In genomic region chr17:33681767-33682166, GRCm38 (mm10) we compare ENCODE assay signal across 9 mouse cellular contexts. TPM values are rescaled to one million over a fixed set of nuclear protein-coding genes. Genes with fewer than 3 reads are reported as not detected.
DNase-seq lines count a peak whose midpoint lies in the region; ATAC-seq and TF ChIP-seq lines count a peak whose summit lies in the region.
"Had no signal": no experiment of that assay in that cellular context is flagged by ENCODE, and none has a peak within 500 bp of the region (broad histone marks: within the 10 kb centered on the region; RNA-seq: fewer than 3 reads in every experiment).

No protein-coding gene starts in this region.

- peaks cover 8% of the 10 kb centered on the region for H3K4me1 ChIP-seq in hindbrain, embryonic 11.5 days (replicated peaks; ENCODE audit: control insufficient read depth, insufficient read depth, low read length)
- peaks cover 15% of the 10 kb centered on the region; the same call in 1 of the 2 replicates for H3K4me1 ChIP-seq in hindbrain, postnatal 0 days (ENCODE audit: insufficient read depth, low read length)
- H3K4me1 ChIP-seq in MEL (ENCODE audit: control insufficient read depth in 1 of 2, insufficient read depth in 2 of 2, low read length in 2 of 2) = peaks cover 12 to 19% of the 10 kb centered on the region in 2 experiments
- peaks cover 50% of the 10 kb centered on the region for H3K4me1 ChIP-seq in forebrain, embryonic 15.5 days
- H3K4me1 ChIP-seq in liver, embryonic 16.5 days (ENCODE audit: control insufficient read depth, low read depth, low read length) = peaks cover 33% of the 10 kb centered on the region

- no peak for TF ChIP-seq POLR2A in MEL (IDR thresholded peaks at IDR 0.05; ENCODE audit: control insufficient read depth in 1 of 2, insufficient read depth in 1 of 2, low read depth in 1 of 2, low read length in 2 of 2, poor library complexity in 1 of 2)

- H3K27ac ChIP-seq in hindbrain, embryonic 11.5 days (ENCODE audit: low read depth, low read length) = no peak overlapping the region
- no peak overlapping the region for H3K27ac ChIP-seq in hindbrain, postnatal 0 days
- H3K27ac ChIP-seq in MEL (ENCODE audit: control insufficient read depth, low read depth, low read length) = no peak overlapping the region
- H3K27ac ChIP-seq in forebrain, embryonic 15.5 days (replicated peaks) = no peak overlapping the region
- no peak overlapping the region for H3K27ac ChIP-seq in liver, embryonic 16.5 days (ENCODE audit: low read length)

- TF ChIP-seq EP300 in MEL (IDR thresholded peaks at IDR 0.05; ENCODE audit: low read depth in 1 of 2, low read length in 2 of 2) = peak; percentile 17 to 57; a peak in 2 of 4 replicates

- no peak overlapping the region for H3K4me3 ChIP-seq in hindbrain, embryonic 11.5 days (ENCODE audit: low read depth, low read length)
- H3K4me3 ChIP-seq in hindbrain, postnatal 0 days (ENCODE audit: low read length) = no peak overlapping the region
- H3K4me3 ChIP-seq in MEL (ENCODE audit: control insufficient read depth in 1 of 2, insufficient read depth in 1 of 2, low read depth in 2 of 2, low read length in 2 of 2) = peak overlapping the region in 1 of 2 experiments; percentile 3; a peak in 1 of 4 replicates
- H3K4me3 ChIP-seq in forebrain, embryonic 15.5 days = no peak overlapping the region
- no peak overlapping the region for H3K4me3 ChIP-seq in liver, embryonic 16.5 days (ENCODE audit: low read depth, low read length)

- no peak for TF ChIP-seq RAD21 in MEL (IDR thresholded peaks at IDR 0.05; ENCODE audit: low read depth, low read length)

- no peaks in the 10 kb centered on the region for H3K27me3 ChIP-seq in hindbrain, embryonic 11.5 days (ENCODE audit: control insufficient read depth, insufficient read depth, low read length)
- H3K27me3 ChIP-seq in hindbrain, postnatal 0 days (ENCODE audit: insufficient read depth, low read length) = no peaks in the 10 kb centered on the region
- no peaks in the 10 kb centered on the region for H3K27me3 ChIP-seq in MEL (ENCODE audit: control insufficient read depth in 1 of 2, insufficient read depth in 2 of 2, low read length in 2 of 2)
- H3K27me3 ChIP-seq in forebrain, embryonic 15.5 days = no peaks in the 10 kb centered on the region
- H3K27me3 ChIP-seq in liver, embryonic 16.5 days (ENCODE audit: control insufficient read depth, insufficient read depth, low read depth, low read length) = no peaks in the 10 kb centered on the region

- DNase-seq in hindbrain, embryonic 11.5 days (ENCODE audit: low spot score) = no peak
- no peak for DNase-seq in hindbrain, postnatal 0 days (ENCODE audit: low spot score)
- DNase-seq in MEL (ENCODE audit: low read depth, low spot score) = no peak
- no peak for DNase-seq in gastrocnemius, postnatal 14 days
- DNase-seq in right cerebral cortex, postnatal 36 days (ENCODE audit: low spot score in 2 of 2) = no peak
- no peak for DNase-seq in thymus, postnatal 25 days
- DNase-seq: kidney, postnatal 4 days had no signal

- H3K9ac ChIP-seq in hindbrain, embryonic 11.5 days (ENCODE audit: low read depth, low read length) = no peak overlapping the region
- H3K9ac ChIP-seq in hindbrain, postnatal 0 days (replicated peaks; ENCODE audit: low read length) = no peak overlapping the region
- H3K9ac ChIP-seq in MEL (ENCODE audit: control insufficient read depth, low read depth, low read length, poor library complexity, severe bottlenecking) = no peak overlapping the region
- no peak overlapping the region for H3K9ac ChIP-seq in forebrain, embryonic 15.5 days (replicated peaks)
- H3K9ac ChIP-seq in liver, embryonic 16.5 days (ENCODE audit: low read depth, low read length) = no peak overlapping the region

- H3K79me2 ChIP-seq in MEL (ENCODE audit: control insufficient read depth, insufficient read depth, low read length, poor library complexity) = peaks cover 73% of the 10 kb centered on the region

- no peak for ATAC-seq in hindbrain, embryonic 11.5 days (ENCODE audit: low FRiP score)
- ATAC-seq in hindbrain, postnatal 0 days = no peak
- ATAC-seq in forebrain, embryonic 15.5 days (replicated peaks) = no peak
- ATAC-seq in liver, embryonic 16.5 days (ENCODE audit: low read depth) = no peak

- H3K9me3 ChIP-seq in hindbrain, embryonic 11.5 days (ENCODE audit: control insufficient read depth, low read length) = no peaks in the 10 kb centered on the region
- no peaks in the 10 kb centered on the region for H3K9me3 ChIP-seq in hindbrain, postnatal 0 days (ENCODE audit: low read length)
- H3K9me3 ChIP-seq in MEL (replicated peaks; ENCODE audit: insufficient read depth, low read length) = no peaks in the 10 kb centered on the region
- H3K9me3 ChIP-seq in forebrain, embryonic 15.5 days = no peaks in the 10 kb centered on the region
- no peaks in the 10 kb centered on the region for H3K9me3 ChIP-seq in liver, embryonic 16.5 days (replicated peaks; ENCODE audit: control insufficient read depth, low read length)

- intact Hi-C loops in gastrocnemius, postnatal 14 days (cut with DNase I; ENCODE audit: low total_unique reads) = no loop called here

- H3K4me2 ChIP-seq in hindbrain, embryonic 11.5 days (replicated peaks; ENCODE audit: low read depth, low read length) = 0 out of 2 replicates have a peak overlapping the region, but pooled peaks have one; percentile 2
- H3K4me2 ChIP-seq in hindbrain, postnatal 0 days (ENCODE audit: low read depth, low read length) = no peak overlapping the region
- peak overlapping the region; percentile 64 for H3K4me2 ChIP-seq in forebrain, embryonic 15.5 days (replicated peaks)
- H3K4me2 ChIP-seq in liver, embryonic 16.5 days (ENCODE audit: low read depth, low read length) = peak overlapping the region; percentile 96; the same call in 1 of the 2 replicates

- no peaks in the 10 kb centered on the region; the same call in 1 of the 2 replicates for H3K36me3 ChIP-seq in hindbrain, embryonic 11.5 days (ENCODE audit: control insufficient read depth, insufficient read depth, low read length)
- 0 out of 2 replicates have a peak, but pooled peaks cover 6% of the 10 kb centered on the region for H3K36me3 ChIP-seq in hindbrain, postnatal 0 days (ENCODE audit: insufficient read depth, low read length)
- peaks cover 26 to 59% of the 10 kb centered on the region in 2 experiments for H3K36me3 ChIP-seq in MEL (ENCODE audit: control insufficient read depth in 1 of 2, insufficient read depth in 2 of 2, low read length in 2 of 2)
- peaks cover 8% of the 10 kb centered on the region for H3K36me3 ChIP-seq in forebrain, embryonic 15.5 days
- H3K36me3 ChIP-seq in liver, embryonic 16.5 days (ENCODE audit: control insufficient read depth, insufficient read depth) = peaks cover 9% of the 10 kb centered on the region

- TF ChIP-seq CTCF in hindbrain, postnatal 0 days (IDR thresholded peaks at IDR 0.05; ENCODE audit: low read depth) = no peak
- TF ChIP-seq CTCF in MEL (IDR thresholded peaks at IDR 0.05 in 2 of 3, conservative IDR thresholded peaks at IDR 0.05 in 1 of 3; ENCODE audit: control insufficient read depth in 1 of 3, insufficient read depth in 1 of 3, low read depth in 2 of 3, low read length in 3 of 3, poor library complexity in 1 of 3, severe bottlenecking in 1 of 3) = no peak

RNA-seq across cellular contexts. Expression of gene Hnrnpm, which starts 4.9 kb away (rescaled TPM):
- 506 and 558 TPM in 2 replicates for polyA plus RNA-seq in hindbrain, embryonic 11.5 days (2014; fragmentation: Nextera tagmentation; extraction: Ambion mirVana)
- 49.2 and 55.7 TPM in 2 replicates for total RNA-seq in hindbrain, postnatal 0 days (2014; rRNA removed)
- 124 and 133 TPM in 2 replicates for polyA plus RNA-seq in hindbrain, postnatal 0 days (2015; fragmentation: Nextera tagmentation; extraction: Ambion mirVana)
- total RNA-seq in MEL (2012; rRNA removed) = 203 and 224 TPM in 2 replicates
- polyA plus RNA-seq in MEL (2012; ENCODE audit: insufficient read depth in 1 of 2, insufficient read length in 2 of 2, low read depth in 1 of 2, low replicate concordance in 2 of 2, missing spikeins in 1 of 2) = 100 to 1,000 TPM; 420 to 473 TPM
- polyA plus RNA-seq in forebrain, embryonic 15.5 days (2015; fragmentation: Nextera tagmentation; extraction: Ambion mirVana) = 246 and 265 TPM in 2 replicates
- 121 and 124 TPM in 2 replicates for polyA plus RNA-seq in liver, embryonic 16.5 days (2015; fragmentation: Nextera tagmentation; extraction: Ambion mirVana)
- total RNA-seq in gastrocnemius, postnatal 14 days (2021) = 10 to 100 TPM; 58.8 to 69.1 TPM

RNA-seq across cellular contexts. Expression of gene March2, which starts 36.7 kb away (rescaled TPM):
- polyA plus RNA-seq in hindbrain, embryonic 11.5 days (2014; fragmentation: Nextera tagmentation; extraction: Ambion mirVana) = 40.2 and 45.4 TPM in 2 replicates
- 118 and 137 TPM in 2 replicates for total RNA-seq in hindbrain, postnatal 0 days (2014; rRNA removed)
- polyA plus RNA-seq in hindbrain, postnatal 0 days (2015; fragmentation: Nextera tagmentation; extraction: Ambion mirVana) = 73.8 and 77.1 TPM in 2 replicates
- 7.2 and 10.9 TPM in 2 replicates for total RNA-seq in MEL (2012; rRNA removed)
- polyA plus RNA-seq in MEL (2012; ENCODE audit: insufficient read depth in 1 of 2, insufficient read length in 2 of 2, low read depth in 1 of 2, low replicate concordance in 2 of 2, missing spikeins in 1 of 2) = 10 to 100 TPM in 1 of 2 experiments, not detected in 1; 18.8 TPM
- 71.8 and 72.8 TPM in 2 replicates for polyA plus RNA-seq in forebrain, embryonic 15.5 days (2015; fragmentation: Nextera tagmentation; extraction: Ambion mirVana)
- polyA plus RNA-seq in liver, embryonic 16.5 days (2015; fragmentation: Nextera tagmentation; extraction: Ambion mirVana) = 256 and 281 TPM in 2 replicates
- total RNA-seq in gastrocnemius, postnatal 14 days (2021) = 10 to 100 TPM; 76.0 to 78.6 TPM

RNA-seq across cellular contexts. Expression of gene Pram1, which starts 43.9 kb away (rescaled TPM):
- 0.46 and 0.71 TPM in 2 replicates for polyA plus RNA-seq in hindbrain, embryonic 11.5 days (2014; fragmentation: Nextera tagmentation; extraction: Ambion mirVana)
- total RNA-seq in hindbrain, postnatal 0 days (2014; rRNA removed) = not detected in 2 replicates
- 0.30 TPM in 2 replicates for polyA plus RNA-seq in hindbrain, postnatal 0 days (2015; fragmentation: Nextera tagmentation; extraction: Ambion mirVana)
- total RNA-seq in MEL (2012; rRNA removed) = 0.12 TPM in 1 of 2 replicates, not detected in the other
- polyA plus RNA-seq in MEL (2012; ENCODE audit: insufficient read depth in 1 of 2, insufficient read length in 2 of 2, low read depth in 1 of 2, low replicate concordance in 2 of 2, missing spikeins in 1 of 2) = 1 to 10 TPM in 1 of 2 experiments, not detected in 1; 1.6 TPM
- polyA plus RNA-seq in forebrain, embryonic 15.5 days (2015; fragmentation: Nextera tagmentation; extraction: Ambion mirVana) = 0.41 and 0.46 TPM in 2 replicates
- polyA plus RNA-seq in liver, embryonic 16.5 days (2015; fragmentation: Nextera tagmentation; extraction: Ambion mirVana) = 4.0 and 5.6 TPM in 2 replicates
- not detected for total RNA-seq in gastrocnemius, postnatal 14 days (2021)

RNA-seq across cellular contexts. Expression of gene Zfp414, which starts 52.9 kb away (rescaled TPM):
- 66.0 and 67.1 TPM in 2 replicates for polyA plus RNA-seq in hindbrain, embryonic 11.5 days (2014; fragmentation: Nextera tagmentation; extraction: Ambion mirVana)
- total RNA-seq in hindbrain, postnatal 0 days (2014; rRNA removed) = 49.0 and 65.1 TPM in 2 replicates
- polyA plus RNA-seq in hindbrain, postnatal 0 days (2015; fragmentation: Nextera tagmentation; extraction: Ambion mirVana) = 70.9 and 73.8 TPM in 2 replicates
- total RNA-seq in MEL (2012; rRNA removed) = 8.1 and 8.6 TPM in 2 replicates
- polyA plus RNA-seq in MEL (2012; ENCODE audit: insufficient read depth in 1 of 2, insufficient read length in 2 of 2, low read depth in 1 of 2, low replicate concordance in 2 of 2, missing spikeins in 1 of 2) = 10 to 100 TPM in 1 of 2 experiments, not detected in 1; 52.2 TPM
- polyA plus RNA-seq in forebrain, embryonic 15.5 days (2015; fragmentation: Nextera tagmentation; extraction: Ambion mirVana) = 58.9 and 59.3 TPM in 2 replicates
- polyA plus RNA-seq in liver, embryonic 16.5 days (2015; fragmentation: Nextera tagmentation; extraction: Ambion mirVana) = 14.4 and 17.9 TPM in 2 replicates
- total RNA-seq in gastrocnemius, postnatal 14 days (2021) = 10 to 100 TPM in 1 of 2 experiments, 1 to 10 TPM in 1; 9.9 to 13.1 TPM
